In the genomic region with DNA sequence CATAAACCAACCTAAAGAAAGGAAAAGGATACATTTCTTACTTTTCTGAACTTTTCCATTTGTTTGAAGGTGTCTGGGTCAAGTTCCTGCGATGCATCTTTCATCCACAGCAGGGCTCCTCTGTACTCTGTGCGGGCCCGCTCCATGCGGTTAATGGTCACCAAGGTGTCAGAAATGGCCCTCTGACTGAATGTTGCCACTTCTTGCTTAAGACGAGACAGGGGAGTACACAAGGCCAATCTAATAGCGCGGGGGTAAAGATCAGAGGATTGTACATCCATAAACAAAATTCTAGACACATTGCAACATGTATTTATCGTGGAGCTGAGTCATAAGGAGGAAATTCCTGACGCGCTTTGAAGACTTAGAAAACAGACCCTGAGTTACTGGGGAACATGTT, we compare ENCODE assay signal across 18 mouse cellular contexts. TPM values are rescaled to one million over a fixed set of nuclear protein-coding genes. Genes with fewer than 3 reads are reported as not detected.
DNase-seq lines count a peak whose midpoint lies in the region; TF ChIP-seq lines count a peak whose summit lies in the region.
"Had no signal": no experiment of that assay in that cellular context is flagged by ENCODE, and none has a peak within 500 bp of the region (broad histone marks: within the 10 kb centered on the region; RNA-seq: fewer than 3 reads in every experiment).

No protein-coding gene starts in this region.

- no peak for TF ChIP-seq CTCF in heart, adult 2 months (IDR thresholded peaks at IDR 0.05)

- TF ChIP-seq EP300 in heart, adult 2 months (IDR thresholded peaks at IDR 0.05; ENCODE audit: insufficient read depth, low read depth, low read length), result no peak

- H3K27me3 ChIP-seq in heart, adult 2 months (ENCODE audit: control insufficient read depth, insufficient read depth, low read length), result no peaks in the 10 kb centered on the region
- H3K27me3 ChIP-seq: embryonic facial prominence, embryonic 13.5 days; embryonic facial prominence, embryonic 15.5 days; forebrain, embryonic 12.5 days had no signal

- H3K27ac ChIP-seq in heart, adult 2 months, result no peak overlapping the region
- H3K27ac ChIP-seq: embryonic facial prominence, embryonic 13.5 days; embryonic facial prominence, embryonic 15.5 days; forebrain, embryonic 10.5 days; forebrain, embryonic 12.5 days had no signal

- peak; percentile 12 for DNase-seq in adrenal gland, postnatal 10 days
- DNase-seq in adrenal gland, adult 8-10 months, result no peak
- peak; percentile 79 for DNase-seq in heart, adult 11 months
- DNase-seq in heart, adult 2 months, result no peak
- DNase-seq in 416B (ENCODE audit: low read depth), result peak; percentile 25
- DNase-seq: adrenal gland, postnatal 25 days; cerebellum, adult 11 months; cerebellum, adult 18-20 months; cerebellum, adult 8-10 months; cerebellum, adult 9-11 months; cerebellum, postnatal 14 days; cerebellum, postnatal 36 days; embryo, embryonic 11 days had no signal

- intact Hi-C loops in heart, adult 2 months (cut with DNase I), result no loop called here

- no peaks in the 10 kb centered on the region; the same call in 1 of the 2 replicates for H3K36me3 ChIP-seq in heart, adult 2 months (ENCODE audit: control insufficient read depth, insufficient read depth, low read length)
- H3K36me3 ChIP-seq: embryonic facial prominence, embryonic 13.5 days; embryonic facial prominence, embryonic 15.5 days; forebrain, embryonic 10.5 days; forebrain, embryonic 12.5 days had no signal

- no peak overlapping the region for H3K9ac ChIP-seq in heart, adult 2 months (ENCODE audit: low read depth, low read length)
- H3K9ac ChIP-seq: embryonic facial prominence, embryonic 13.5 days; embryonic facial prominence, embryonic 15.5 days; forebrain, embryonic 12.5 days had no signal

- no peak overlapping the region for H3K4me3 ChIP-seq in heart, adult 2 months
- H3K4me3 ChIP-seq: embryonic facial prominence, embryonic 13.5 days; embryonic facial prominence, embryonic 15.5 days; erythroblast, embryonic 14.5 days; forebrain, embryonic 10.5 days; forebrain, embryonic 12.5 days had no signal

- WGBS in heart, adult 2 months, result 89% methylated on average over 10 of the region's 10 CpGs

- no peak for TF ChIP-seq POLR2A in heart, adult 2 months (IDR thresholded peaks at IDR 0.05; ENCODE audit: insufficient read depth, low read depth, low read length)

- peaks cover 6% of the 10 kb centered on the region for H3K4me1 ChIP-seq in heart, adult 2 months (ENCODE audit: control insufficient read depth, insufficient read depth, low read length)
- H3K4me1 ChIP-seq: embryonic facial prominence, embryonic 13.5 days; embryonic facial prominence, embryonic 15.5 days; forebrain, embryonic 10.5 days; forebrain, embryonic 12.5 days had no signal

- H3K79me2 ChIP-seq in heart, adult 2 months (replicated peaks; ENCODE audit: control insufficient read depth, insufficient read depth, low read length), result no peaks in the 10 kb centered on the region

RNA-seq across cellular contexts. Expression of gene Ica1l, which starts 29.2 kb away (rescaled TPM):
- total RNA-seq in adrenal gland, postnatal 10 days (2021), result 1 to 10 TPM; 1.8 to 2.8 TPM
- 1 to 10 TPM; 2.7 to 3.5 (median 2.9) TPM for total RNA-seq in adrenal gland, adult 8-10 months (2022)
- total RNA-seq in heart, adult 2 months (2021), result under 1 TPM; 0.31 to 0.45 TPM
- 0.14 and 0.35 TPM in 2 replicates for polyA plus RNA-seq in heart, adult 2 months (2012; rRNA removed)

Comparison
In these comparisons a context has a peak if more than half of its experiments do, and no peak if none do; other contexts are left out.
1. DNase-seq: peak in adrenal gland, postnatal 10 days (single experiment), heart, adult 11 months (single experiment) and 416B (single experiment); none in adrenal gland, adult 8-10 months (single experiment) and heart, adult 2 months (0 of 2).